ENCODE assay signal across 30 mouse cellular contexts in the genomic region with DNA sequence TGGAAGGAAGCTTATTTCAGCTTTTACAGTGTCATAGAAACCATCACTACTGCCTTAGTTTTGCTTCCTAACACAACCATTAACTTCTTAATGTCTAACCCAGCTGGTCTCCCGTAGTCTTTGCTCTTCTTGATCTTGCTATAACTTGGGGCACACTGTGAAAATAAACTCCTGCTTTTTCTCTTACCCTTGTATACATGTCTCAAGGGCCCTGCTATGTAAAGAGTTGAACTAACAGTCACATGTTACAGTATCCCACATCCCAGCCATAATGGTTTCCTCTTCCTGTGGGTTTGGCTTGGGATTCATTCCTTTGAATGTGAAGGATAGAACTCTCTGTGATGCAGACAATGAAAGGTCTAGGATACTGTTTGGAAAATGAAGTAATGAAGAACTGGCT.
"Had no signal": no experiment of that assay in that cellular context is flagged by ENCODE, and none has a peak within 500 bp of the region (broad histone marks: within the 10 kb centered on the region; RNA-seq: fewer than 3 reads in every experiment).

No protein-coding gene starts in this region.

- ATAC-seq: liver, embryonic 12.5 days; liver, postnatal 0 days; lung, postnatal 0 days; midbrain, embryonic 13.5 days; midbrain, embryonic 15.5 days; midbrain, embryonic 16.5 days had no signal

- H3K4me3 ChIP-seq: left cerebral cortex, adult 2 months; limb, embryonic 12.5 days; limb, embryonic 15.5 days; liver, embryonic 12.5 days; liver, embryonic 13.5 days; liver, embryonic 15.5 days; lung, embryonic 15.5 days; megakaryocyte, embryonic 14.5 days; midbrain, embryonic 10.5 days; midbrain, embryonic 12.5 days; midbrain, embryonic 13.5 days; midbrain, embryonic 15.5 days; myocyte had no signal

- H3K9me3 ChIP-seq: limb, embryonic 15.5 days; liver, embryonic 12.5 days; liver, embryonic 13.5 days; liver, embryonic 15.5 days; lung, embryonic 15.5 days; midbrain, embryonic 10.5 days; midbrain, embryonic 12.5 days; midbrain, embryonic 13.5 days; midbrain, embryonic 15.5 days had no signal

- H3K9ac ChIP-seq: limb, embryonic 12.5 days; limb, embryonic 15.5 days; liver, embryonic 12.5 days; liver, embryonic 13.5 days; liver, embryonic 14.5 days; liver, embryonic 15.5 days; liver, postnatal 0 days; lung, embryonic 14.5 days; lung, embryonic 15.5 days; midbrain, embryonic 12.5 days; midbrain, embryonic 13.5 days; midbrain, embryonic 15.5 days had no signal

- H3K4me1 ChIP-seq: limb, embryonic 12.5 days; limb, embryonic 15.5 days; liver, embryonic 12.5 days; liver, embryonic 13.5 days; liver, embryonic 15.5 days; midbrain, embryonic 10.5 days; midbrain, embryonic 12.5 days; midbrain, embryonic 13.5 days; midbrain, embryonic 15.5 days had no signal

- DNase-seq: left cerebral cortex, postnatal 4 days; liver; liver, embryonic 13.5 days; liver, postnatal 0 days; lung, adult 18-20 months; lung, adult 2 months; lung, embryonic 14.5 days; lung, postnatal 10 days; lung, postnatal 14 days; lung, postnatal 36 days; lung, postnatal 4 days; midbrain, embryonic 14.5 days had no signal

- H3K36me3 ChIP-seq: limb, embryonic 12.5 days; limb, embryonic 15.5 days; liver, embryonic 12.5 days; liver, embryonic 13.5 days; liver, embryonic 15.5 days; lung, embryonic 15.5 days; midbrain, embryonic 10.5 days; midbrain, embryonic 12.5 days; midbrain, embryonic 13.5 days; midbrain, embryonic 15.5 days had no signal

- H3K27ac ChIP-seq: left cerebral cortex, adult 2 months; limb, embryonic 12.5 days; limb, embryonic 15.5 days; liver, embryonic 12.5 days; liver, embryonic 13.5 days; liver, embryonic 14.5 days; liver, embryonic 15.5 days; lung, embryonic 15.5 days; macrophage; midbrain, embryonic 10.5 days; midbrain, embryonic 12.5 days; midbrain, embryonic 13.5 days; midbrain, embryonic 15.5 days had no signal

- H3K27me3 ChIP-seq: limb, embryonic 12.5 days; limb, embryonic 15.5 days; liver, embryonic 12.5 days; liver, embryonic 13.5 days; liver, embryonic 15.5 days; lung, embryonic 15.5 days; megakaryocyte, embryonic 14.5 days; midbrain, embryonic 12.5 days; midbrain, embryonic 13.5 days; midbrain, embryonic 15.5 days had no signal

- H3K4me2 ChIP-seq: limb, embryonic 12.5 days; limb, embryonic 15.5 days; liver, embryonic 11.5 days; liver, embryonic 12.5 days; liver, embryonic 13.5 days; liver, embryonic 15.5 days; lung, embryonic 14.5 days; lung, embryonic 15.5 days; midbrain, embryonic 11.5 days; midbrain, embryonic 12.5 days; midbrain, embryonic 13.5 days; midbrain, embryonic 15.5 days had no signal
